Mouse (Mus musculus): ENCODE results near the gene Exosc7.

Gene Exosc7

DNA sequence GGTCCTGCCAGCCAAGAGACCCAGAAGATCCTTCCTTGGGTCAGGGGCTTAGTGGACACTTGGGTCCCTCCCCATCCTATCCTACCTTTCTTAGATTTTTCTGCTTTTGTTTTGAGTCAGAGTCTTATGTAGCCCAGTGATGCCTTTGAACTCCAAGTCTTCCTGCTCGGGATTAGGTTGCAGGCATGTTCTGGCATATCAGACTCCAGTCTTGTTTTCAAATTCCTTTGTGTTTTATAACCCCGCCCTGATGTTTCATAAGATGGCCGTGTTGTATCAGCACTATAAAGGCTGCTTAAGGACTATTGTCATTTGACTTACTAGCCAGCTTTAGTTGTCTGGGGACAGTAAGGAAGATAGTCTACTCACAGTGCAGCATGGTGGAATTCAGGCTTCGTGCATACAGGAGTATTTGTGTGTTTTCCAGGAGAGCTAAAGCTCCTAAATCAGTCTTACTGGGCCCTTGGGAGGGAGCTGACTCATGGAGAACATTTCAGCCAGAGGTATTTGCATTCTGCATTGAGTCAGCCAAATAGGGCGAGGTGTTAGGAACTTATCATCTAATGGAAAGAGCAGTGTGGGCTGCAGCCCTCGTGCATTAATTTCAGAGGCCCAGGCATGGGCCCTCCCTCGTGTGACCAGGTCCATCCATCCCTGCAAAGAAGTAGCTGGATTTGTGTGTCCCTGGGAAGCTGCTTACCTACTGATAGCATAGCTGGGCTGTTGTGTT is 24.1 kb downstream of the Exosc7 start:
- in situ Hi-C loops (cut with MboI; ENCODE audit: low sequenced_read_pairs): no loop called here

DNA sequence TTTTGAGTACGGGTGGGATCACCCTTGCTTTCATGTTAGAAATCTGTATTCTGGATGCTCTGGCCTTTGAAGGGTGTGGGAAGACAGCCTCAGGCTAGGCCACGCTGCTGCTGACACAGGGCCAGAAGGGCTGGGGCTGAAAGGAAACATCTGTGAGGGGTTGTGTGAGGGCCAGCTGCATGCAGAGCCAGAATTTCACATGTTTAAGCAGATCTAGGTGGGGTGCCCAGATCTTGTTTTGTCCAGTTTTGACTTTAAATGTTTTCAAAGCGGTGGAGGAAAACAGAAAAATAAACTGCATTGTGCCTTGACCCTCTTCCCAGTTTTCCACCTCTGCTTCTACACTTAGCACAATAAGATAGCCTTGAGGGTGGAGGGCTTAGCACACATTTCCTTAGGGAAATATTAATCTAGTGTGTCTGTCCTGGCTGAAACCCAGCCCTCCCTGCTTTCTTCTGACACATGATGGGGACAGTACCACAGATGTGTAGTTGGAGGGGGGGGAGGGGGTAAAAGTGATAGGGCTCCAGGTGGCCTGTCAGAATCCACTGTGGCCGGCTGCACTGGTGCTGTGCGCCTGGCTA is 26.0 kb downstream of the Exosc7 start:
- in situ Hi-C loops (cut with MboI; ENCODE audit: low sequenced_read_pairs): no loop called here

DNA sequence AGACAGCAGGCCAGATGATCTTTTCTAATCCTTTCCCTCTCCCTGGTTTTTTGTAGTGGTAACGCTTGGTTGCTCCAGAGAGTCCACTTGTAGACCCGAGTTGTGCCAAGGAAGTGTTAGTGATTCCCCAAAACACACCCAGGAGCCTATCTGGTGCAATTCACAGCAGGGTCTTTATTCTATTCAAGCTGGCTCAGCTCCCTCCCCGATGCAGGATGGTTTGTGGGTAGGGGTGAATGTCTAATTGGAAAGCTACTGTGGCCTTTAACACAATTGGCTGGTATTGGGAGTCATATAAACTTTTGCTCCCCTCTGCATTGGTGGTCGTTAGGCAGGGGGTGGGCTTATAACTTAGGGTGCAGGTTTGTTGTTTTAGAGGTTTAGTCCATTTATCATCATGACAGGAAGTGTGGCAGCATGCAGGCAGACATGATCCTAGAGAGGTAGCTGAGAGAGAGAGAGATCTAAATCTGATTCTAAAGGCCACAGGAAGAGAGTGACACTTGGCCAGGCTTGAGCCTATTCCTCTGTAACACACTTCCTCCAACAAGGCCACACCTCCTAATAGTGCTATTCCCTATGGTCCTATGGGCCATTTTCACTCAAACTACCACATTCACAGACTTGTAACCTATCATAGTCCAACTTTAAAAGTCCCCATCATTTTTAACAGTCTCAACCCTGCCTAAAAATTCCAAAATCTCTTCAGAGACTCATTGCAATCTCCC is 27.0 kb downstream of the Exosc7 start:
- in situ Hi-C loops (cut with MboI; ENCODE audit: low sequenced_read_pairs): no loop called here

DNA sequence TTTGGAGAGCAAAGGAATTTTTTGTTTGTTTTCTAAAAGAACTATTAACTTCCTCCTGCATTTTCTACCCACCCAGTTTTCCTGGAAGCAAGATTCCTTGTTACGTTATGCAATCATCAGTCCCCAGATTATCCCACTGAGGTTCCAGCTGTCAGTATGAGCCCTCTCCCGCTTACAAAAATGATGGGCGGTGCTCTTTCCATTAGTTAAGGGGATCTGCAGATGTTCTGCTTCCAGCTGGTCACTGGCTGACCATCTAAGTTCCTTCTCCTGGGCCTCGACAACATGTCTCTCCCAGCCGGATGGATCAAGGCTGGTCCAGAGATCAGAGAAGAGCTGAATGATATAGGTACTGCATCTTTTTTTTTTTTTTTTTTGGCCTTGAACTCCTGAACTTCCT is 35.4 kb downstream of the Exosc7 start:
- in situ Hi-C loops (cut with MboI; ENCODE audit: low sequenced_read_pairs): no loop called here

DNA sequence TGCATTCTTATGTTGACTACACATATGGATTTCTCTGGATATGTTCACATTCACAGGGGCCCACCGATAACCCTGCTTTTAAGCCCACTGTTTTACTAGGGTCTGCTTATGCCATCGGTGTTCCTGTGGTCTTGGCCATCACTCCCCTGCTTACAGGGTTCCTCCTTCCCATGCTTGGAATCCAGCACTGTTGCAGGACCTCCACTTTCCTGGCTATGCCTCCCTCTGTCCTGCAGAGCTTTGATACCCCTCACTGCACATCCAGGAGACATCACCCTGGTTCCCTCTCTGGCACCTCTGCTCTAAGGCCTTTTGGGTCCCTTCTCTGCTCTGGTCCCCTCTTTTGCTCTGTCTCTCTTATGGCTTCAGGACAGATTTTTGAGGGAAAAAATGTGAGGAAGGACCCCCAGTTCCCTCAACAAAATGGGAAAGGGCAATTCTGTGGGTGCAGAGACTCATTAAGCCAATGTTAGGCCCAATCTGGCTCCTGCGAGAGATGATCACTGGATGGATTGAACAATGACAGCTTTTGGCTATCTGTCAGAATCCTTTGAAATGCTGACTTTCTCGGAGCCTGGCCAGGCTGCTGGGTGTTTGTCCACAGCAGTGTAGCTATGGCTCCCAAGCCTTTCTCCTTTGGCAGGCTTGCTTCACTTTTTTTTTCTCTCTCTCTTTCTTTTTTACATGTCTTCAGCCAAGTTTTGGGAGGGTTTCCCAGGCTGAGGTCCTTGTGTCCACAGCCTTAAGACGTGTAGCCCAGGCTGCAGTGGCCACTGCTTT is 37.4 kb downstream of the Exosc7 start, which contains the start of gene Clec3b:
Gene Clec3b, plus strand, starts transcription at position 706 of the 780 bp plus-strand sequence.
- in situ Hi-C loops (cut with MboI; ENCODE audit: low sequenced_read_pairs): loop anchor here (10.0 kb wide), 1 partner anchor 294 kb away; no protein-coding TSS in a partner anchor

DNA sequence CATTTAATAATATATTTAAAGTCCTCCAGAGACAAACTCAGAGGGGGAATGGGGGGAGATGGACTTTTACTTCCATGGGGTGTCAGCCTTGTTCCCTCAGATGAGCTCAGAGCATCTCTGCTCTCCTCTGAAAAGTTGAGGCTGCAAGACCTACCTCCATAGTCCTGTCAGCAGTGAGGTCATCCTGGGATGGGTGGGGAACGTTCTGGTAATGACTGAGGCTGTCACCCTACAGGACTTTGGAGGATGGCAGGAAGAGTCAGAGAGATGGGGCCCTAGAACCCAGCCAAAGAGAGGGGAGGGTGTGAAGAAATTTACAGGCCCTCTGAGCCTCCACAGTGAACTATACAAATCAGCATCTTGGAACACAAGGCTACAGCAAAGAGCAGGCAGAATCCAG is 38.5 kb downstream of the Exosc7 start:
- in situ Hi-C loops (cut with MboI; ENCODE audit: low sequenced_read_pairs): loop anchor here (10.0 kb wide), 1 partner anchor 293 kb away; no protein-coding TSS in a partner anchor

DNA sequence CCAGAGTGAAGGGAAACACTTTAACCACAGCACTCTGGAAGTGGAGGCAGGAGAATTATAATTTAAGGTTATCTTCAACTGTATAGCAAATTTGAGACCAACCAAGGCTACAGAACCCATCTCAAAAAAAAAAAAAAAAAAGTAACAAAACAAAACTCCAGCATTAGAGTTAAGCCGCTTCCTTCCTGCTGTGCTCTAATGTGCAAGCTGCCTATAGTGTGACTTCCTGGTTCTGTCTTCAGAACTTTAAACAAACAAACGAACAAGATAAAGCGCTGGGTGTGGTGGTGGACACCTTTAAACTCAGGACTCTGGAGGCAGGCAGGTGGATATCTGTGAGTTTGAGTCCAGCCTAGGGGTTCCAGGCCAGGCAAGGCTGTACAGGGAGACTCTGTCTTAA is 39.0 kb downstream of the Exosc7 start:
- in situ Hi-C loops (cut with MboI; ENCODE audit: low sequenced_read_pairs): loop anchor here (10.0 kb wide), 1 partner anchor 293 kb away; no protein-coding TSS in a partner anchor

DNA sequence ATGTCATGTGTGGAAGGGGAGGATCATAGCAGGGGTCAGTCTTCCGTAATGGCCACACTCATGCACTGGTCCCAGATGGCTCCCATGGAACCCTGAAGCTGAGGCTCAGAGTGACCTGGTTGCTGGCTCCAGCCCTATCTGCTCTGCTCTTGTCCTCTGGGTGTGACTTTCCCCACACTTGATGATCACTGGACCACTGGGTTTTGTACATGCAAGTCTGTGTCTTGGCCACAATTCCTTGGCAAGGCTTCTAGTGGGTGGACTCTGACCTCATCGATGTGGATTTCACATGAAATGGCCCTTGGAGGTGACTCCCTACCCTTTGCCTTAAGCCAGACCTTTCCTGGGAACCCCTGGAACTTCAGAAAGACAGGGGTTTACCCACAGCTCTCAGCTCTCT is 40.1 kb downstream of the Exosc7 start:
- in situ Hi-C loops (cut with MboI; ENCODE audit: low sequenced_read_pairs): loop anchor here (10.0 kb wide), 1 partner anchor 292 kb away; no protein-coding TSS in a partner anchor

DNA sequence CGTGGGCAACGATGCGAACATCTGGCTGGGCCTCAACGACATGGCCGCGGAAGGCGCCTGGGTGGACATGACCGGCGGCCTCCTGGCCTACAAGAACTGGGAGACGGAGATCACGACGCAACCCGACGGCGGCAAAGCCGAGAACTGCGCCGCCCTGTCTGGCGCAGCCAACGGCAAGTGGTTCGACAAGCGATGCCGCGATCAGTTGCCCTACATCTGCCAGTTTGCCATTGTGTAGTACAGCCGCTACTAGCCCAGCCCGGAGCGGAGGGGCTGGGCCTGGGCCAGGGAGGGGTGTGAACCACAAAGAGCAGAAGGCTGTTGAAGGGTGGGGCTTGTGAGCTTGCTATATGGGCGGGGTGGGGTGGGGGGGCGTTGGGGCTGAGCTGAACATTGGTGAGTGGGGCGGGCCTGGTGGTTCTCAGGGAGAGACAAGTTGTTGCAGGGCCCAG is 43.9 kb downstream of the Exosc7 start:
- in situ Hi-C loops (cut with MboI; ENCODE audit: low sequenced_read_pairs): loop anchor here (10.0 kb wide), 1 partner anchor 288 kb away; no protein-coding TSS in a partner anchor

DNA sequence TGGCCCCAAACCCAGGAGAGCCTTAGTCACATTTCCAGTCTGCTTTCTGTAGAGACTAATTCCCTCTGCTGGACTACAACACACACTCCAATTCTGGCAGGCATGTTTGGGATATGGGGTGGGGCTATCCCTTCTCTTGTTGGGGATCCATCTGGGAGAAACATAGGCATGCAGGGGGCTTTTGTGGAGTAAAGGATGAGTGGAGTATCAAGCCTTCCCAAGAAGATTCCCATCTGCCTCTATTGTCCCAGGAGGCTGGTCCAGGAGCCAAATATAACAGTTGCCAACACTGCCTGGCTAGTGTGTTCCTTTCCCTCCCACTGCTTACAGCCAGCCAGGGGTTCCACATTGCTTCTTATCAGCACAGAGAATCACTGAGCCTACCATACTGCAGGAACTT is 44.7 kb downstream of the Exosc7 start:
- in situ Hi-C loops (cut with MboI; ENCODE audit: low sequenced_read_pairs): loop anchor here (10.0 kb wide), 1 partner anchor 287 kb away; no protein-coding TSS in a partner anchor

DNA sequence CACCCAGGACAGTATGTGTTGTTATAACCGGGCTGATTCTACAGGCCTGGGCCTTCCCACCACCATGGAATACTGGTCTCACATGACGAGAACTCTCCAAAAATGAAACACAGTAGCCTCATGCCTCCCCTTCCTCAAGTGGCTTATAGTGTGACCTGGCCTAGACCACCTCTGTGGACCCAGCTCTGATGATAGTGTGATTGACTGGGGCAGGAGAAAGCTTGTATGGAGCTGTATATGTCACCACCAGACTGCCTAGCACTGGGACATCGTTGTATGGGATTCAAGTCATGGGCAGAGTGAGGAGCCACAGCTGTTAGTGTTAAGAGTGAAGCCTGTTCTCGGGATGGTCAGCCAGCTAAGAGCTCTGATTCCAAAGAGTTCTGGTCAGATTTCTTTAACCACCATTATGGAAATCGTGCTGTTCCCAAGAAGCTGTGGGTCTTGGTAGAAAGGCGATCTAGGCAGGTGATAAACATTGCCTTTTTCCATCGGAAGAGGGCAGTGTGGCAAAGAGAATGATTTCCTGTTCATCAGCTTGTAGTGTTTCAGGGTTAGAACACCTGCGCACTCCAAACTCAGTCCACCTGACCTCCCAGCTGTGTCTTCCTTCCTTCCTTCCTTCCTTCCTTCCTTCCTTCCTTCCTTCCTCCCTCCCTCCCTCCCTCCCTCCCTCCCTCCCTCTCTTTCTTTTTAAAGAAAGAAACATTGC is 45.3 kb downstream of the Exosc7 start:
- in situ Hi-C loops (cut with MboI; ENCODE audit: low sequenced_read_pairs): loop anchor here (10.0 kb wide), 1 partner anchor 287 kb away; no protein-coding TSS in a partner anchor

DNA sequence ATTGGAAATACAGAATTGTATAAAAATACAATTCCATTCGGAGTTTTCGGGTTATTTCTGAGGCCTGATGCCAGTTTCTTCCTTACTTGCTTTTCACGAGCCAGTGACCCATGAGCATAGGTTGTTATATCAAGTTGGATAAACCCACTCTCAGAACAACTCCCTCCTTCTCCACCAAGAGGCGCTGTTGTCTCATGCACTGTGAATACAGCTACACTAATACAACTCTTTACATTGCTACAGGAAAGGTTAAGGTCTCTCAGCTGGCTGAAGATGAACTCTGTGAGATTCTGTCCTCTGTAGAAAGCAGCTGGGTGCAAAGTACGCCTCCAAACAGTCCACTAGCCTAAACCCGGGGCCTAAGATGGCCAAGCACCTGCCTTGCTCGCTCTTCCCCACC is 46.3 kb downstream of the Exosc7 start:
- in situ Hi-C loops (cut with MboI; ENCODE audit: low sequenced_read_pairs): loop anchor here (10.0 kb wide), 1 partner anchor 285 kb away; no protein-coding TSS in a partner anchor

DNA sequence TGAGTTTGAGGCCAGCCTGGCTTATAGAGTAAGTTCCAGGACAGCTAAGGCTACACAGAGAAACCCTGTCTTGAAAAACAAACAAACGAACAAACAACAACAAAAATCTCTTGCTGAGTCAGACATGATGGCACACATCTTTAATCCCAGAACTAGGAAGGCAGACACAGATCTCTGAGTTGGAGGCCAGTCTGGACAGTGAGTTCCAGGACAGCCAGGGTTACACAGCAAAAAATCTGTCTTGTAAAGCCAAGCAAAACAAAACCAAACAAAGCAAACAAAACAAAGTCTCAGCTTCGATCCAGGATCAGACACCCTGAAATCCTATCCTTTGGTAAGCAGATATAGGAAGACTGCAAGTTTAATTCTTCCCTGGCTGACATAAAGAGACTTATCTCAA is 48.8 kb downstream of the Exosc7 start:
- in situ Hi-C loops (cut with MboI; ENCODE audit: low sequenced_read_pairs): loop anchor here (5.0 kb wide), 1 partner anchor 96 kb away; no protein-coding TSS in a partner anchor

DNA sequence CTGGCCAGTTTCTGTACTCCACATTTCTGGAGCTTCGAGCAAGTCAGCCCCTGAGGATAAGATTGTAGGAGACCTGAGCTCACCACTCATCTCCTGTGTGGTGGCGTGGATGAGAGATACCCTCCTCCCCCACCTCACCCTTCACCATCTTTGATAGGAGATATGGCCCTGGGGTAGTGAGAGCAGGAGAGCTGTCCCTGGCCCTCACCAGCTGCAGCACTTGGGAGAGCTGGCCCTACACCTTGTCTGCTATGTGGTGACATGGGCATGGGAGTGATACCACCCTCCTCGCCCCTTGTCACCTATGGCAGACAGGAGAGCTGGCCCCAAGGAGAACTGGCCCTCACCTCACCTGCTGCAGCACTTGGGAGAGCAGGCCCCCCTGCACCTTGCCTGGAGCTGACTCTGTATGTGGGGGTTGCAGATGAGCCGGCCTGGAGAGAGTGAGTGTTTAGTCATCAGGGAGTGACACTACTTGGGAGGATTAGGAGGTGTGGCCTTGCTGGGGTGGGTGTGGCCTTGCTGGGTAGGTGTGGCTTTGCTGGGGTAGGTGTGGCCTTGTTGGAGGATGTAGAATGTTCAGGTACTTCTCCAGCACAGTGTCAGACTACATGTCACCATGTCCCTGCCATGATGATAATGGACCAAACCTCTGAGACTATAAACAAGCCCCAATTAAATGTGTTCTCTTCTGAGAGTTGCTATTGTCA is 50.1 kb downstream of the Exosc7 start:
- in situ Hi-C loops (cut with MboI; ENCODE audit: low sequenced_read_pairs): loop anchor here (5.0 kb wide), 1 partner anchor 94 kb away; no protein-coding TSS in a partner anchor

DNA sequence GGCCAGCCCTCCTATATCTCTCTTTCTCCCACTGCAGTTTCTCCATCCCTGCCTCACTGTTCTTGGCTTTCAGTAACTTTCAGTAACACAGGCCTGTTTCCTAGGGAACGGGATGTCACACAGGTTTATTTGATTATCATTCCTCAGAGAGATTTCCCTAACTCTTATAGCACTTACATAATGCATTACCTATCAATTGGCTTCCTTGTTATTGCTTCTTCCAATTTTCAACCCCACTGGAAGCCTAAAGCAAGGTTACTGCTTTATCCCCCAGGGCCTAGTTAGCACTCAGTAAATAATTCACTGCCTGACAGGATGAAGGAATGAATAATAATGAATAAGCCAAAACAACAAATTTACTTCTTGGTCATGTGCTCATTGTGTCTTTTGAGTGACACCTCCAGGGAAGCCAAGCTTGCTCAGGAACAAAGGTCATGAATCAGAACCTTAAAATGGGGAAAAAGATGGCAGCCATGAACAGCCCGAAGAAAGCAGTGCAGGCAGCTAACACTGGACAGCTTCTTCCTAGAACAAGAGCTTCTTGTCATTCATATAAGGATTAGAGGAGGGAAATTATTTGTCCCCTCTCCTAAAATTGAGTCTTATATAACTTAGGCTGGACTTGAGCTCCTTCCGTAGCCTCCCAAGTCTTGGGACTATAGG is 52.9 kb downstream of the Exosc7 start:
- in situ Hi-C loops (cut with MboI; ENCODE audit: low sequenced_read_pairs): no loop called here

DNA sequence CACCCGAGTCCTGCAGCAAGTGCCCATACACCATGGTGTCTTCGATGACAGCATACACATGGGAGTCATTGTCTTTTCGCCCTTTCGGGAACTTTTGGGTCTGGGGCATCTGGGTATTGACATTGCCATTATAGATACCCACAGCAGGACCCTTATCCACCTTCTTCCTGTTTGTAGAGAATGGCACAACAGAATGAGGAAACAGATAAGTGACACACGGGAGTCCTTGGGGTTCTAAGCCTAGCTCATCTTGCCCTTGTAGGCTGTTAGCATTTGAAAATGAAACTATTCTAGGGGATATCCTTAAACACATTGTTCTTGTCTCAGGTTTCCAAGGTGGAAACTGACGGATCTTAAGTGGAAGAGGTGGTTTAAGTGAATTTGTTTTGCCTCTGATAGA is 60.7 kb downstream of the Exosc7 start:
- in situ Hi-C loops (cut with MboI; ENCODE audit: low sequenced_read_pairs): no loop called here

DNA sequence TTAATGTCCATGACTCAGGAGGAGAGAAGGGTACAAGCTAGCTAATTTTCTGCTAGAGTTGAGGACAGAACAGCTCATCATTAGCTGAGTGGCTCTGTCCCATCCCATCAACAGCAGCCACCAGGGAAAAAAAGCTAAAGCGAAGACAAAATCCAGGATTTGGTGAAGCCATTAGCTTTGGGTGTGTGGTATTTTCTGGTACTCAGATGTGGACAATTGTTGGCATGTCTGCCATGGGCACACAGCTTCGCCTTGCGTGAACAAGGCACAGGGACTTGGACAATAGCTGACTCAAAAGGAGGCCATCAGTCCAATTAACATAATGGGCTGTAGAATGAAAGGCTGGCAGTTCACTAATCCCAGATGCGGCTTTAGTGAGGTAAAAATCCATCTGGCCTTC is 61.3 kb downstream of the Exosc7 start:
- in situ Hi-C loops (cut with MboI; ENCODE audit: low sequenced_read_pairs): no loop called here

DNA sequence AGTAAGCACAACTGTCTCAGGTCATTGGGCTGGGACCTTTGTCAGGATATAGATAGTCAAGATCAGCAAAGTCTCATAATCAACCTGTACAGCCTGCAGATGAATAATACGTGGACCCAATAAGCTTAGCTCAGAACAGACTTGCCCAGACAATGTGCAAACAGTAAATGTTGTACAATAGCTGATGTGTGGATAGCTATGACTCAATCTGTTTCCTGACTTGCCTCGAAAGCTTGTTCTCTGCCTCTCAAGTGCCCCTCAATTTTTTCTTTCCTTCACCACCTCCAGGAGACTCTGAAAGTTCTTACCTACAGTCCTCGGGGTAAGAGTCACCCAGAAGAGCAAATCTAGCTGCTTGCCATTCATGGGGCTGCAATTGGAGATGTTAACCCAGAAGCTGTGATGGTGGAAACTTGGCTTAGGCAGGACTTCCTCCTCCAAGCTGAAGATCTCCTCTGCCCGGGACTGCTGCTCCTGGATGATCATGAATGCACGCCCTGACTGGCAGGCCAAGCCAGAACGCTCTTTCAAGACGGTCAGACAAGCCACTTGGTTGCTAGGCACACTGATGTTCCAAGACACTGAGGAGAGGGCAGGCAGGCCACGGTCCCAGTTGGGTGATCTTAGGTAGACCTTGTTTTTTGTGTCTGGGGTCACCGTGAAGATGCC is 64.5 kb downstream of the Exosc7 start:
- in situ Hi-C loops (cut with MboI; ENCODE audit: low sequenced_read_pairs): no loop called here

Measured in CH12F3 (cell line).